Mouse (Mus musculus) cortical plate, adult 2 months (tissue): ENCODE measurements at regions not wholly inside any gene's neighbourhood (a gene's known extent, or its start where the extent isn't known, plus 50 kb on each side); places are given as distances from the start of the nearest gene placed in this dataset.

Experiments
- CTCF ChIP-seq: fragments of 200-500 bp; IDR thresholded peaks from 2 replicates; pipeline ENCODE4 v1.5.1; 2011; ENCODE audit warnings: mild to moderate bottlenecking, control low read depth, low read length; ENCODE audit not compliant: insufficient read depth; ENCODE audit errors: extremely low read depth
- POLR2A ChIP-seq: fragments of 200-500 bp; IDR thresholded peaks from 2 replicates; pipeline ENCODE4 v1.6.1; 2011; ENCODE audit warnings: mild to moderate bottlenecking, low read length, control low read depth; ENCODE audit not compliant: insufficient read depth; ENCODE audit errors: extremely low read depth

DNA sequence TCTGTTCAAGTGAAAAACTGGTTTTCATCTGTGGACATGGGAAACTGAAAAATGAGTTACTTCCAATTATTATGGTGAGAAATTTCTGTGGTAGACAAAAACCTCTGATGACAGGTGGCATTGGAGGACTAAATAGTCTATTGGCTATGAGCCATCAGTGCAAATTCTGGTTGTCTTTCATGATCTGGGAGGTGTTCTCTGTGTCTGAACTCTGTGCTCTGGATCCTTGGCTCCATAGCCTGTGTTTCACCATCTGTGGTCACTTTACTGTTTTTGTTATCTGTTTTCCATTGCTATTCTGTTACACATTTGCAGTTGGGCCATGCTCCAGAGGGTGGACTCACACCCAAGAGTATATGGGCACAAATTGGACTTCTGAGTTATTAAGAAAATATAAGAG is 359.9 kb downstream of the Btg1 start:
- TF ChIP-seq CTCF (no peak), POLR2A (no peak)
